Mouse (Mus musculus): Measurements from ENCODE around the gene Pcbp3. TPM values are rescaled to one million over a fixed set of nuclear protein-coding genes. Genes with fewer than 3 reads are reported as not detected.
A peak's percentile ranks its signal among the peaks of the same experiment; 100 is the strongest.

Gene Pcbp3
- total and polyA plus RNA-seq, 2 experiments = 0.37 to 0.55 TPM

DNA sequence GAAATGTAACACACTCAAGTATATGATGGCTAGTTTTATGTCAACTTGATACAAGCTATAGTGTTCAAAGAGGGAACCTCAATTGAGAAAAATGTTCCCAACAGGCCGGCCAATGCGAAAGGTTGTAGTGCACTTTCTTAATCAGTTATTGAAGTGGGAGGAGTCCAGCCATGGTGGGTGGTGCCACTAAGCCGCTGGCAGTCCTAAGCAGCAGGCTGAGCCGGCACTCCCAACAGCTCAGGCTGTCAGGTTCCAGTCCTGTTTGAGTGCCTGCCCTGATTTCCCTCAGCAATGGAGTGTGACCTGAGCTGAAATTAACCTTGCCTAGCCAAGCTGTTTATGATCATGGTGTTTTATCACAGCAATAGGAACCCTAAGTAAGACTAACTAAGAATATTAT is 20.6 kb downstream of the Pcbp3 start:
- Histone ChIP-seq H3K79me2 (ENCODE audit: control insufficient read depth, insufficient read depth, low read length) (no peaks in the 10 kb centered on the region), H3K4me3 (ENCODE audit: insufficient read depth, low read depth, low read length) (no peak overlapping the region), H3K36me3 (ENCODE audit: control insufficient read depth, insufficient read depth, low read length) (no peaks in the 10 kb centered on the region), H3K27ac (replicated peaks; ENCODE audit: insufficient read depth, low read depth, low read length) (no peak overlapping the region), H3K9ac (ENCODE audit: low read depth, low read length) (no peak overlapping the region), H3K27me3 (ENCODE audit: control insufficient read depth, insufficient read depth, low read length) (no peaks in the 10 kb centered on the region), H3K4me1 (ENCODE audit: control insufficient read depth, insufficient read depth, low read length) (no peaks in the 10 kb centered on the region)
- 54% methylated on average over 4 of the region's 4 CpGs for WGBS
- TF ChIP-seq CTCF (IDR thresholded peaks at IDR 0.05; ENCODE audit: low read depth, low read length) = no peak
- TF ChIP-seq POLR2A (IDR thresholded peaks at IDR 0.05; ENCODE audit: extremely low read depth, insufficient read depth, low read length) = no peak
- peak; percentile 65 for DNase-seq (ENCODE audit: extremely low read depth, low read depth, low spot score)

DNA sequence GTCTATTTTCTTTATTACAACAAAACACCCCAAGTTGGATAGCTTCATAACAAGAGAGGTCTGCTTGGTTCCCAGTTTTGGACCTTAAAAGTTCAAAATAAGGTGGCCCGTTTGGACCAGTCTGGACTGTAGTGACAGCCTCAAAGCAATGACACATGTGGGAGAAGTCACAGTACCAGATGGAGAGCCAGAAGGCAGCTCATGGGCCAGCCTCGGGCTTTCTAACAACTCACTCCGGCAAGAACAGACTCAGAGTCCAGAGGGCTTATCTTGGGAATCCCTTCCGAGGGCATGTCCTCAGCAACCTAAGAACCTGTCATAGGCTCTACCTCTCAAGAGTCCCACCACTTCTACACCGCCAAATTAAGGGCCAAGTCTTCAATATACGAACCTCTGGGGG is 24.9 kb downstream of the Pcbp3 start:
- Histone ChIP-seq H3K9ac (ENCODE audit: low read depth, low read length) (no peak overlapping the region), H3K27ac (replicated peaks; ENCODE audit: insufficient read depth, low read depth, low read length) (no peak overlapping the region), H3K79me2 (ENCODE audit: control insufficient read depth, insufficient read depth, low read length) (no peaks in the 10 kb centered on the region), H3K4me3 (ENCODE audit: insufficient read depth, low read depth, low read length) (no peak overlapping the region), H3K27me3 (ENCODE audit: control insufficient read depth, insufficient read depth, low read length) (no peaks in the 10 kb centered on the region), H3K36me3 (ENCODE audit: control insufficient read depth, insufficient read depth, low read length) (no peaks in the 10 kb centered on the region), H3K4me1 (ENCODE audit: control insufficient read depth, insufficient read depth, low read length) (no peaks in the 10 kb centered on the region)
- WGBS = 91% methylated on average over 6 of the region's 6 CpGs
- TF ChIP-seq POLR2A (IDR thresholded peaks at IDR 0.05; ENCODE audit: extremely low read depth, insufficient read depth, low read length) (no peak), CTCF (IDR thresholded peaks at IDR 0.05; ENCODE audit: low read depth, low read length) (no peak)
- no peak for DNase-seq (ENCODE audit: extremely low read depth, low read depth, low spot score)

DNA sequence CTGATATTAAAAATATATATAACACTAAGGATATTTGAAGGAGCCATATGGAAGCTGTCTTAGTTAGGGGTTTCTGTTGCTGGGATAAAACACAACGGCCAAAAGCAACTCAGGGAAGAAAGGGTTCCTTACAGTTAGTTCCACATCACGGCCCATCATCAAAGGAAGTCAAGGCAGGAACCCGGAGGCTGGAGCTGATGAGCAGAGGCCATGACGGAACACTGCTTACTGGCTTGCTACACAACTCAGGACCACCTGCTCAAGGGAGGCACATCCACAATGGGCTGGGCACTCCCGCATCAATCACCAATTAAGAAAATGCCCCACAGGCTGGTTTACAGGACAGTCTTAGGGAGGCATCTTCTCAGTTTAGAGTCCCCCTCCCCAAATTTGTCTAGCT is 26.9 kb downstream of the Pcbp3 start:
- no peaks in the 10 kb centered on the region for H3K36me3 ChIP-seq (ENCODE audit: control insufficient read depth, insufficient read depth, low read length)
- no peaks in the 10 kb centered on the region for H3K79me2 ChIP-seq (ENCODE audit: control insufficient read depth, insufficient read depth, low read length)
- H3K9ac ChIP-seq (ENCODE audit: low read depth, low read length) = no peak overlapping the region
- no peaks in the 10 kb centered on the region for H3K4me1 ChIP-seq (ENCODE audit: control insufficient read depth, insufficient read depth, low read length)
- no peaks in the 10 kb centered on the region for H3K27me3 ChIP-seq (ENCODE audit: control insufficient read depth, insufficient read depth, low read length)
- no peak overlapping the region for H3K4me3 ChIP-seq (ENCODE audit: insufficient read depth, low read depth, low read length)
- no peak overlapping the region for H3K27ac ChIP-seq (replicated peaks; ENCODE audit: insufficient read depth, low read depth, low read length)
- TF ChIP-seq POLR2A (IDR thresholded peaks at IDR 0.05; ENCODE audit: extremely low read depth, insufficient read depth, low read length) (no peak), CTCF (IDR thresholded peaks at IDR 0.05; ENCODE audit: low read depth, low read length) (no peak)
- no peak for DNase-seq (ENCODE audit: extremely low read depth, low read depth, low spot score)
- 92% methylated on average over 5 of the region's 5 CpGs for WGBS

DNA sequence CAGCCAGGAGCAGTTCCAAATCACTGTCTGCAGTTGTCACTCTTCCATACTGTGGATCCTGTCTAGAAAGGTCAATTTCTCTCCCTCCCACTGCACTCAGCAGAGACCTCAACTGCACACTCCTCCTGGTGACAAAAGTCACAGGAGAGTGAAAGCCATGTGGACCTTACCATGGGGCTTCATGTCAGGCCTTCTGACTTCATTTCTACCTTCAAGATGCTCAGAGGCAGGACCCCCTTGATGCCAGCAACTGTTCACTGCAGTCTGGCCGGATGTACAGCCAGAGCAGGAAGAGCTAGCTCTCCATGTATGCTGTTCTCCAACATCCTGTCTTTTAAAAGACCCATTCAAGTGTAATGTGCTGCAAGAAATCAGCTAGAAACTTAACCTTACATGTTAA is 29.9 kb downstream of the Pcbp3 start:
- no peak for DNase-seq (ENCODE audit: extremely low read depth, low read depth, low spot score)
- no peaks in the 10 kb centered on the region for H3K79me2 ChIP-seq (ENCODE audit: control insufficient read depth, insufficient read depth, low read length)
- no peak overlapping the region for H3K27ac ChIP-seq (replicated peaks; ENCODE audit: insufficient read depth, low read depth, low read length)
- WGBS = 81% methylated on average over 1 of the region's 1 CpGs
- no peaks in the 10 kb centered on the region for H3K27me3 ChIP-seq (ENCODE audit: control insufficient read depth, insufficient read depth, low read length)
- H3K36me3 ChIP-seq (ENCODE audit: control insufficient read depth, insufficient read depth, low read length) = no peaks in the 10 kb centered on the region
- H3K4me1 ChIP-seq (ENCODE audit: control insufficient read depth, insufficient read depth, low read length) = no peaks in the 10 kb centered on the region
- no peak overlapping the region for H3K9ac ChIP-seq (ENCODE audit: low read depth, low read length)
- H3K4me3 ChIP-seq (ENCODE audit: insufficient read depth, low read depth, low read length) = no peak overlapping the region
- TF ChIP-seq CTCF (IDR thresholded peaks at IDR 0.05; ENCODE audit: low read depth, low read length) (no peak), POLR2A (IDR thresholded peaks at IDR 0.05; ENCODE audit: extremely low read depth, insufficient read depth, low read length) (no peak)

DNA sequence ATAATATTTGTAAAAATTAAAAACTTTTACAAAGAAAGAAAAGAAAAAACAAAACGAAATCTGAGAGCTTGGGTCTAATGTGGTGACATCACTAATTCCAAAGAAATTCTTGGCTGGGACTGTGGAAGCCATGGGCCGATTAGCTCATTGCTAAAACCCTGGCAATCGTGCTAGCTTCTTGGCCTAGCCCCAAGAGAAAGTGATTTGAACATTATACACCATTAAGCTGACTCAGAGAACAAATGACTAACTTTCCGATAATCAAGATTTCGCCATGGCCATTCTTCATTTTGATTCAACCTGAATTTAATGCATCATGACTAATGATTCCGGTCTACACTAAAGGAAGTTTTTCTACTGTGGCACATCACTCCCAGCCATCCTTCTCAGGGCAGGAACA is 30.6 kb downstream of the Pcbp3 start:
- H3K27me3 ChIP-seq (ENCODE audit: control insufficient read depth, insufficient read depth, low read length) = no peaks in the 10 kb centered on the region
- no peaks in the 10 kb centered on the region for H3K4me1 ChIP-seq (ENCODE audit: control insufficient read depth, insufficient read depth, low read length)
- H3K36me3 ChIP-seq (ENCODE audit: control insufficient read depth, insufficient read depth, low read length) = no peaks in the 10 kb centered on the region
- 40% methylated on average over 6 of the region's 6 CpGs for WGBS
- no peak overlapping the region for H3K27ac ChIP-seq (replicated peaks; ENCODE audit: insufficient read depth, low read depth, low read length)
- peak; percentile 64 for DNase-seq (ENCODE audit: extremely low read depth, low read depth, low spot score)
- H3K9ac ChIP-seq (ENCODE audit: low read depth, low read length) = no peak overlapping the region
- no peaks in the 10 kb centered on the region for H3K79me2 ChIP-seq (ENCODE audit: control insufficient read depth, insufficient read depth, low read length)
- no peak overlapping the region for H3K4me3 ChIP-seq (ENCODE audit: insufficient read depth, low read depth, low read length)
- TF ChIP-seq POLR2A (IDR thresholded peaks at IDR 0.05; ENCODE audit: extremely low read depth, insufficient read depth, low read length) = no peak
- no peak for TF ChIP-seq CTCF (IDR thresholded peaks at IDR 0.05; ENCODE audit: low read depth, low read length)

DNA sequence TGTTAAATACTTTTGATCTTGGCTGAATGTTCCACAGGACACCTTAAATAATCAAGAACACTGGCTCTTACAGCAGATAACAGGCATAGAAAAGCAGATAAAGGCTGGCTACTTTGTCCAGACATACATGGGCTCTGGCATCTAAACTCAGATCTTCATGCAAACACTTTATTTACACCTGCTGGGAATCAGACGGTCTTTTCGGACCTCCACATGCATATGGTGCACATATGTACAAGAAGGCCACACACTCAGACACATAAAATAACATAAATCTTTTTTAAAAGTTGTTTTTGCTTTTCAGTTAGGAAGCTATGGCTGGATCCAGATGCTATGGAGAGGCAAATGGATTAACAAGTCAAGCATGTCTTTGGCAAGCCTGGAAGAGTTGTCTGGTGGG is 37.2 kb downstream of the Pcbp3 start:
- Histone ChIP-seq H3K27ac (replicated peaks; ENCODE audit: insufficient read depth, low read depth, low read length) (no peak overlapping the region), H3K9ac (ENCODE audit: low read depth, low read length) (no peak overlapping the region), H3K36me3 (ENCODE audit: control insufficient read depth, insufficient read depth, low read length) (no peaks in the 10 kb centered on the region), H3K27me3 (ENCODE audit: control insufficient read depth, insufficient read depth, low read length) (no peaks in the 10 kb centered on the region), H3K4me1 (ENCODE audit: control insufficient read depth, insufficient read depth, low read length) (no peaks in the 10 kb centered on the region), H3K79me2 (ENCODE audit: control insufficient read depth, insufficient read depth, low read length) (no peaks in the 10 kb centered on the region), H3K4me3 (ENCODE audit: insufficient read depth, low read depth, low read length) (no peak overlapping the region)
- WGBS = 90% methylated on average over 2 of the region's 2 CpGs
- no peak for DNase-seq (ENCODE audit: extremely low read depth, low read depth, low spot score)
- TF ChIP-seq POLR2A (IDR thresholded peaks at IDR 0.05; ENCODE audit: extremely low read depth, insufficient read depth, low read length) = no peak
- TF ChIP-seq CTCF (IDR thresholded peaks at IDR 0.05; ENCODE audit: low read depth, low read length) = no peak
